Mouse (Mus musculus) ES-CJ7 (cell line): ENCODE measurements at regions not wholly inside any gene's neighbourhood (a gene's known extent, or its start where the extent isn't known, plus 50 kb on each side); places are given as distances from the start of the nearest gene placed in this dataset.

ENCODE experiments used
- DNase-seq: peaks from one replicate; pipeline ENCODE4 v3.0.0; 2011; ENCODE audit warnings: low read depth, low spot score

GRCm38 (mm10) chr12:20684471-20684870 lies 305.8 kb upstream of the Asap2 start:
- DNase-seq: peak; percentile 22

- DNase-seq: peak; percentile 51
These were observed 293.0 kb upstream of the Asap2 start for GRCm38 (mm10) chr12:20697276-20697675.
